Comparison of ENCODE assay signal across 3 mouse cellular contexts in the genomic region with DNA sequence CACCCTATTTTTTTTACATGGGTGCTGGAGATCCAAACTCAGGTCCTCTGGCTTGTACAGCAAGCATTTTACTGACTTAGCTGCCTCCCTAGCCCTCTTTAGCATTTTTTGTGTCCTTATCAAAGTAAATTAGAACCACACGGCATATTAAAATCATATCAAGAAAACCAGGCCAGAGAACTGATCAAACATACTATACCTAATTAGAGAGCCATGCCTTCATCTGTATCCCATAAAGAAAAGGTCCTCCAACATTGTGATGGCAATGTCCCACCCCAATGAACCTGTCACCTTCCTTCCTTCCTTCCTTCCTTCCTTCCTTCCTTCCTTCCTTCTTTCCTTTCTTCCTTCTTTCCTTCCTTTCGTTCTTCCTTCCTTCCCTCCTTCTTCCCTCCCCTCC. TPM values are rescaled to one million over a fixed set of nuclear protein-coding genes. Genes with fewer than 3 reads are reported as not detected.
"Had no signal": no experiment of that assay in that cellular context is flagged by ENCODE, and none has a peak within 500 bp of the region (broad histone marks: within the 10 kb centered on the region; RNA-seq: fewer than 3 reads in every experiment).

No protein-coding gene starts in this region.

RNA-seq across cellular contexts. Expression of gene C1s1, which starts 13.8 kb away (rescaled TPM):
- total RNA-seq: common myeloid progenitor, adult 5-6 weeks; granulocyte monocyte progenitor cell, adult 5-6 weeks had no signal

RNA-seq across cellular contexts. Expression of gene C1rb, which starts 14.1 kb away (rescaled TPM):
- total RNA-seq: common myeloid progenitor, adult 5-6 weeks; forebrain, postnatal 0 days; granulocyte monocyte progenitor cell, adult 5-6 weeks had no signal
